Mouse (Mus musculus) layer of hippocampus, adult 9-11 months (tissue): ENCODE measurements around the gene Hapln1.

ENCODE experiments used
- DNase-seq: peaks from one replicate; pipeline ENCODE4 v3.0.0; 2022

Gene Hapln1

GRCm38 (mm10) chr13:89603336-89603735, 63.7 kb downstream of the Hapln1 start:
- DNase-seq = no peak

- no peak for DNase-seq
These were observed 67.8 kb downstream of the Hapln1 start for GRCm38 (mm10) chr13:89607399-89607798.

- no peak for DNase-seq
These were observed 79.5 kb downstream of the Hapln1 start for GRCm38 (mm10) chr13:89619064-89619463.

GRCm38 (mm10) chr13:89634137-89634683, 94.6 kb downstream of the Hapln1 start:
- peak; percentile 23 for DNase-seq

- no peak for DNase-seq
These were observed 97.4 kb downstream of the Hapln1 start for GRCm38 (mm10) chr13:89637012-89637411.

GRCm38 (mm10) chr13:89645589-89645988, 106.0 kb downstream of the Hapln1 start:
- DNase-seq = no peak

GRCm38 (mm10) chr13:89652773-89653172, 113.2 kb downstream of the Hapln1 start:
- no peak for DNase-seq

GRCm38 (mm10) chr13:89653279-89653678, 113.7 kb downstream of the Hapln1 start:
- no peak for DNase-seq

GRCm38 (mm10) chr13:89657046-89657445, 117.5 kb downstream of the Hapln1 start:
- no peak for DNase-seq
